Mouse (Mus musculus) bone marrow, adult 2 months (tissue): ENCODE data around the gene Irf5. TPM values are rescaled to one million over a fixed set of nuclear protein-coding genes. Genes with fewer than 3 reads are reported as not detected.
"Not testable (repeated sequence)": the region's sequence is repeated elsewhere in the genome, so short reads cannot be mapped to it uniquely, and the experiment has no call there.

Experiments
- H3K27ac ChIP-seq: fragments of 200-500 bp; 2 replicates; pipeline ENCODE4 v1.5.1; 2012; ENCODE audit warnings: low read depth, mild to moderate bottlenecking, control low read depth, inconsistent platforms, low read length; ENCODE audit not compliant: control insufficient read depth, poor library complexity, insufficient read depth
- H3K4me1 ChIP-seq: fragments of 200-500 bp; 2 replicates; pipeline ENCODE4 v1.6.1; 2011; ENCODE audit warnings: low read length; ENCODE audit not compliant: control insufficient read depth, insufficient read depth
- H3K4me3 ChIP-seq: fragments of 200-500 bp; replicated peaks from 2 replicates; pipeline ENCODE3; 2011; ENCODE audit warnings: mild to moderate bottlenecking, low read depth, low read length, control low read depth; ENCODE audit not compliant: control insufficient read depth
- CTCF ChIP-seq: fragments of 200-500 bp; IDR thresholded peaks from 2 replicates; pipeline ENCODE4 v1.5.1; 2011; ENCODE audit warnings: low read length, control low read depth; ENCODE audit not compliant: control insufficient read depth, insufficient read depth
- POLR2A ChIP-seq: fragments of 200-500 bp; IDR thresholded peaks from 2 replicates; pipeline ENCODE4 v1.6.1; 2011; ENCODE audit warnings: low read depth, mild to moderate bottlenecking, control low read depth, low read length, borderline replicate concordance; ENCODE audit not compliant: control insufficient read depth
- WGBS: fragments of 180-500 bp; shearing (Covaris S2); methylation state at CpG from one replicate; pipeline ENCODE4 v1.1.7; 2018; 5-methylcytosine and 5-hydroxymethylcytosine counted together
- polyA plus RNA-seq: library from polyadenylated mRNA; stranded (reverse); fragments of >200 nt; gene quantifications from 2 replicates; pipeline ENCODE4 v1.2.4, GENCODE M21; 2011; ENCODE audit warnings: low replicate concordance; ENCODE audit not compliant: missing spikeins, insufficient read depth, insufficient read length

Gene Irf5
- polyA plus RNA-seq, 1 experiment, result 47.1 TPM

GRCm38 (mm10) chr6:29548086-29548485, 21.7 kb downstream of the Irf5 start:
- TF ChIP-seq CTCF (no peak), POLR2A (no peak)
- no peak overlapping the region for H3K27ac ChIP-seq
- no peak overlapping the region for H3K4me3 ChIP-seq
- 92% methylated on average over 1 of the region's 1 CpGs for WGBS
- H3K4me1 ChIP-seq, result no peaks in the 10 kb centered on the region

DNA sequence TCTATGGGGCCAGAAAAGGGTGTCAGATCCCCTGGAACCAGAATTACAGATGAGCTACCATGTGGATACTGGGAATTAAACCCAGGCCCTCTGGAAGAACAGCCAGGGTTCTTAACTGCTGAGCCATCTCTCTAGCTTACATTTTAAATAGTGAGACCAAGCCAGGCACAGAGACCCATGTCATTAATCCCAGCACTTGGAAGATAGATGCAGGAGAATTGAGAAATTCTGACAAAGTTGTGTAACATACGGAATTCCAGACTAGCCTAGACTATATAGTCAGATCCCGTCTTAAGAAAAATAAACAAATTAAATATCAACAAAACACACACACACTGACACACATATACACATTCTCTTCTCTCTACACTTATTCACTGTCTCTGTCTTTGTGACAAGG, 26.1 kb downstream of the Irf5 start:
- 89% methylated on average over 2 of the region's 2 CpGs for WGBS
- no peak overlapping the region for H3K4me3 ChIP-seq
- no peak for TF ChIP-seq CTCF
- TF ChIP-seq POLR2A, result no peak
- no peaks in the 10 kb centered on the region for H3K4me1 ChIP-seq
- no peak overlapping the region for H3K27ac ChIP-seq

DNA sequence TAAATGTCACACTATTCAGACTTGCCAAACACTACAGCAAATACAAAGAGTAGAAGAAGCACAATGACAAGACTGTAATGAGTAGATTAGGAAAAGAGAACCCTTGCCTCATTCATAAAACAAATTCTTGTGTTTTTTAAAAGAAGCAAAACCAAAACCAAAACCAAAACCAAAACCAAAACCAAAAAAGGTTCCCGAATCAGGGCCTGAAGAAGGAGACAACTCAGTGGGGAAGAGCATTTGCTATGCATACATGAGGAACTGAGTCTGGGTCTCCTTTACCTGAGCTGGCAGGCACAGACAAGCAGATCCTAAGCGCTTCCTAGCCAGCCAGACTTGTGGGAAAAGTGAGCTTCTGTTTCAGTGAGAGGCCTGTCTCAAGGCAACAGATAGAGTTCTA, 30.7 kb downstream of the Irf5 start:
- no peaks in the 10 kb centered on the region for H3K4me1 ChIP-seq
- TF ChIP-seq POLR2A, result no peak
- TF ChIP-seq CTCF, result no peak
- WGBS, result 70% methylated on average over 2 of the region's 2 CpGs
- no peak overlapping the region for H3K27ac ChIP-seq
- H3K4me3 ChIP-seq, result no peak overlapping the region

GRCm38 (mm10) chr6:29576388-29576787, 50.0 kb downstream of the Irf5 start:
- WGBS, result 95% methylated on average over 3 of the region's 3 CpGs
- H3K27ac ChIP-seq, H3K4me3 ChIP-seq, H3K4me1 ChIP-seq: not testable (repeated sequence)

- Histone ChIP-seq H3K27ac (no peak overlapping the region), H3K4me1 (no peaks in the 10 kb centered on the region), H3K4me3 (no peak overlapping the region)
- no peak for TF ChIP-seq CTCF
- TF ChIP-seq POLR2A, result no peak
- WGBS, result 63% methylated on average over 1 of the region's 1 CpGs
These were observed 54.3 kb downstream of the Irf5 start for GRCm38 (mm10) chr6:29580770-29581169.

GRCm38 (mm10) chr6:29581202-29581601, 54.8 kb downstream of the Irf5 start:
- no peak overlapping the region for H3K4me3 ChIP-seq
- no peaks in the 10 kb centered on the region for H3K4me1 ChIP-seq
- no peak overlapping the region for H3K27ac ChIP-seq
- 92% methylated on average over 3 of the region's 3 CpGs for WGBS
- TF ChIP-seq CTCF (no peak), POLR2A (no peak)

Other genes starting within 250 kb of the Irf5 start
- not detected in 2 replicates for gene Fam71f2, start 247.0 kb upstream of the Irf5 start, polyA plus RNA-seq
- gene Fam71f1, start 207.5 kb upstream of the Irf5 start, polyA plus RNA-seq, result not detected in 2 replicates
- 18.1 and 57.8 TPM in 2 replicates for gene Calu, start 178.6 kb upstream of the Irf5 start, polyA plus RNA-seq
- gene Opn1sw, start 138.2 kb upstream of the Irf5 start, polyA plus RNA-seq, result not detected in 2 replicates
- 4.1 TPM in 1 of 2 replicates, not detected in the other for gene Ccdc136, start 130.3 kb upstream of the Irf5 start, polyA plus RNA-seq
- 0.40 TPM in 1 of 2 replicates, not detected in the other for gene Flnc, start 93.4 kb upstream of the Irf5 start, polyA plus RNA-seq
- gene Atp6v1f, start 58.9 kb upstream of the Irf5 start, polyA plus RNA-seq, result 123 and 143 TPM in 2 replicates
- not detected in 2 replicates for gene Atp6v1fnb, start 55.2 kb upstream of the Irf5 start, polyA plus RNA-seq
- gene Kcp, start 18.7 kb upstream of the Irf5 start, polyA plus RNA-seq, result not detected in 2 replicates
- 22.1 and 33.0 TPM in 2 replicates for gene Tnpo3, start 83.3 kb downstream of the Irf5 start, polyA plus RNA-seq
- 167 and 175 TPM in 2 replicates for gene Tspan33, start 167.6 kb downstream of the Irf5 start, polyA plus RNA-seq
- gene Smo, start 208.9 kb downstream of the Irf5 start, polyA plus RNA-seq, result 2.8 and 4.6 TPM in 2 replicates
- gene Ahcyl2, start 241.4 kb downstream of the Irf5 start, polyA plus RNA-seq, result 7.5 and 13.9 TPM in 2 replicates